8 mouse cellular contexts compared by ENCODE assay signal in the genomic region with DNA sequence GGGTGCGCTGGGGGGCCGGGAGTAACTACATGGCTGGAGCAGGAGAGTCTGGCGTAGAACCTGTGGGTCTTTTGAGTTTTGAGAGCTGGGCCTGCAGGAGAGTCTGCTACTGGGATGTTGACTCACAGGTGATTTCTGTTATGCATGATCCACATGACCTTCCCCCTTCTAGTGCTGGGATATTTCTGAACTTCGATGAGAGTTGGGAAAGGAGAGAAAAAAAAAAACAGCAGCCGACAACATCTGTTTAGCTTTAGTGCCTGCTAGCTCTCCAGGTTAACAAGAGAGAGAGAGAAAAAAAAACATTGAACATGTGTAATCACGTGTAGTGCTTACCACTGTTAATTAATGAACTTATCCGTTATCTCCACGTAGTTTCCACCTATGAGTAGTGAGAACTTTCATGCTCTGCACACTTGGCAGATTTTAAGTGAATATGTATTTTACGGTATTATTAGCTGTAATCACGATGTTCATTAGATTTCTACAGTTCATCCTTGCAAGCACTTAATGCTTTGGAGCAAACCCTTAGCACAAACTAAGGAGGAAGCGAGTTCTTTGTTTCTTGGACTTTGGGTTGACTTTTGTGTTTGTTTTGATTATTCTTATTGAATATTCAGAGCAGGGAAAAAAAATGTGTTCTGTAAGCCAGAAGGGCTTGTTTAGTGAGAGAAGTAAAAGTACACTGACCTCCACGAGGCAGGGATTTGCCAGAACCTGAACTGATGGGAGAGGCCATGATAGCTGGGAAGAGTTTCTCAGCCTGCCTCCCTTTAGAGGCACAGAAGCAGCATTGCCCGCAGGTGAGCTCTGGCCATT. TPM values are rescaled to one million over a fixed set of nuclear protein-coding genes. Genes with fewer than 3 reads are reported as not detected.
DNase-seq lines count a peak whose midpoint lies in the region; ATAC-seq lines count a peak whose summit lies in the region.

No protein-coding gene starts in this region.

- DNase-seq in kidney, postnatal 10 days = no peak
- DNase-seq in hindbrain, embryonic 14.5 days (ENCODE audit: low spot score) = no peak
- DNase-seq in cerebellum, adult 9-10 months = no peak
- no peak for DNase-seq in testis, postnatal 14 days (ENCODE audit: low spot score)
- DNase-seq in thymus, postnatal 36 days = no peak

- 34% methylated on average over 13 of the region's 13 CpGs for WGBS in kidney, embryonic 14.5 days
- 36% methylated on average over 13 of the region's 13 CpGs for WGBS in hindbrain, embryonic 14.5 days
- 33% methylated on average over 13 of the region's 13 CpGs for WGBS in midbrain, embryonic 15.5 days

- H3K9me3 ChIP-seq in kidney, embryonic 14.5 days (ENCODE audit: control insufficient read depth, low read length) = no peaks in the 10 kb centered on the region
- no peaks in the 10 kb centered on the region for H3K9me3 ChIP-seq in hindbrain, embryonic 14.5 days (ENCODE audit: control insufficient read depth, low read length)
- H3K9me3 ChIP-seq in midbrain, embryonic 15.5 days = no peaks in the 10 kb centered on the region

- no peaks in the 10 kb centered on the region for H3K4me1 ChIP-seq in kidney, embryonic 14.5 days (ENCODE audit: control insufficient read depth, insufficient read depth, low read length)
- H3K4me1 ChIP-seq in hindbrain, embryonic 14.5 days (replicated peaks; ENCODE audit: control insufficient read depth, insufficient read depth, low read length) = no peaks in the 10 kb centered on the region
- H3K4me1 ChIP-seq in midbrain, embryonic 15.5 days = peaks cover 12% of the 10 kb centered on the region; the same call in 1 of the 2 replicates

- peak overlapping the region; percentile 62; the same call in 1 of the 2 replicates for H3K27ac ChIP-seq in kidney, embryonic 14.5 days (ENCODE audit: low read depth, low read length)
- H3K27ac ChIP-seq in hindbrain, embryonic 14.5 days = peak overlapping the region; percentile 86
- peak overlapping the region; percentile 82 for H3K27ac ChIP-seq in midbrain, embryonic 15.5 days

- peak overlapping the region; percentile 76 for H3K9ac ChIP-seq in kidney, embryonic 14.5 days (ENCODE audit: low read depth, low read length)
- H3K9ac ChIP-seq in hindbrain, embryonic 14.5 days = peak overlapping the region; percentile 72
- H3K9ac ChIP-seq in midbrain, embryonic 15.5 days = peak overlapping the region; percentile 77

- ATAC-seq in kidney, embryonic 14.5 days (ENCODE audit: low FRiP score, low TSS enrichment) = no peak
- ATAC-seq in activated CD4-positive, CD25-positive, alpha-beta regulatory T cell, adult 4 months = peak; percentile 11
- ATAC-seq in hindbrain, embryonic 14.5 days (ENCODE audit: low FRiP score) = no peak
- ATAC-seq in midbrain, embryonic 15.5 days (replicated peaks) = no peak

- H3K27me3 ChIP-seq in kidney, embryonic 14.5 days (ENCODE audit: control insufficient read depth, insufficient read depth, low read length) = no peaks in the 10 kb centered on the region
- H3K27me3 ChIP-seq in hindbrain, embryonic 14.5 days (ENCODE audit: control insufficient read depth, insufficient read depth, low read length) = no peaks in the 10 kb centered on the region
- no peaks in the 10 kb centered on the region for H3K27me3 ChIP-seq in midbrain, embryonic 15.5 days (replicated peaks)

- peak overlapping the region; percentile 73 for H3K4me3 ChIP-seq in kidney, embryonic 14.5 days (ENCODE audit: low read length)
- H3K4me3 ChIP-seq in hindbrain, embryonic 14.5 days (replicated peaks; ENCODE audit: low read length) = peak overlapping the region; percentile 63
- peak overlapping the region; percentile 81 for H3K4me3 ChIP-seq in midbrain, embryonic 15.5 days

- peak overlapping the region; percentile 87 for H3K4me2 ChIP-seq in kidney, embryonic 14.5 days (replicated peaks; ENCODE audit: low read depth, low read length)
- H3K4me2 ChIP-seq in hindbrain, embryonic 14.5 days (replicated peaks) = peak overlapping the region; percentile 83
- peak overlapping the region; percentile 84 for H3K4me2 ChIP-seq in midbrain, embryonic 15.5 days

- H3K36me3 ChIP-seq in kidney, embryonic 14.5 days (ENCODE audit: control insufficient read depth, insufficient read depth, low read length) = peaks cover 15% of the 10 kb centered on the region; the same call in 1 of the 2 replicates
- peaks cover 17% of the 10 kb centered on the region for H3K36me3 ChIP-seq in hindbrain, embryonic 14.5 days (replicated peaks; ENCODE audit: control insufficient read depth, insufficient read depth)
- 0 out of 2 replicates have a peak, but pooled peaks cover 8% of the 10 kb centered on the region for H3K36me3 ChIP-seq in midbrain, embryonic 15.5 days (replicated peaks)

RNA-seq across cellular contexts. Expression of a gene that starts 1.0 kb away (rescaled TPM):
- polyA plus RNA-seq in kidney, embryonic 14.5 days (2014; fragmentation: Nextera tagmentation; extraction: Ambion mirVana) = 27.8 and 46.6 TPM in 2 replicates
- 10 to 100 TPM; 44.8 to 45.7 TPM for polyA plus RNA-seq in activated CD4-positive, CD25-positive, alpha-beta regulatory T cell, adult 4 months (2017; shearing (Covaris generic))
- polyA plus RNA-seq in hindbrain, embryonic 14.5 days (2014; fragmentation: Nextera tagmentation; extraction: Ambion mirVana) = 32.3 and 36.4 TPM in 2 replicates
- polyA plus RNA-seq in midbrain, embryonic 15.5 days (2015; fragmentation: Nextera tagmentation; extraction: Ambion mirVana) = 33.4 and 37.1 TPM in 2 replicates

RNA-seq across cellular contexts. Expression of a gene that starts 42.6 kb away (rescaled TPM):
- 86.5 and 121 TPM in 2 replicates for polyA plus RNA-seq in kidney, embryonic 14.5 days (2014; fragmentation: Nextera tagmentation; extraction: Ambion mirVana)
- 100 to 1,000 TPM in 1 of 2 experiments, 10 to 100 TPM in 1; 94.8 to 120 TPM for polyA plus RNA-seq in activated CD4-positive, CD25-positive, alpha-beta regulatory T cell, adult 4 months (2017; shearing (Covaris generic))
- 67.8 and 72.0 TPM in 2 replicates for polyA plus RNA-seq in hindbrain, embryonic 14.5 days (2014; fragmentation: Nextera tagmentation; extraction: Ambion mirVana)
- polyA plus RNA-seq in midbrain, embryonic 15.5 days (2015; fragmentation: Nextera tagmentation; extraction: Ambion mirVana) = 65.2 and 70.6 TPM in 2 replicates

RNA-seq across cellular contexts. Expression of a gene that starts 42.8 kb away (rescaled TPM):
- polyA plus RNA-seq in kidney, embryonic 14.5 days (2014; fragmentation: Nextera tagmentation; extraction: Ambion mirVana) = 41.6 and 46.7 TPM in 2 replicates
- polyA plus RNA-seq in activated CD4-positive, CD25-positive, alpha-beta regulatory T cell, adult 4 months (2017; shearing (Covaris generic)) = 1 to 10 TPM; 1.5 to 2.6 TPM
- 189 and 205 TPM in 2 replicates for polyA plus RNA-seq in hindbrain, embryonic 14.5 days (2014; fragmentation: Nextera tagmentation; extraction: Ambion mirVana)
- 138 and 142 TPM in 2 replicates for polyA plus RNA-seq in midbrain, embryonic 15.5 days (2015; fragmentation: Nextera tagmentation; extraction: Ambion mirVana)

Comparison
In these comparisons a context has a peak if more than half of its experiments do, and no peak if none do; other contexts are left out.
1. RNA of a gene that starts 42.8 kb away (polyA plus RNA-seq): 189 to 205 TPM in hindbrain, embryonic 14.5 days, 138 to 142 TPM in midbrain, embryonic 15.5 days and 41.6 to 46.7 TPM in kidney, embryonic 14.5 days; 1.5 to 2.6 TPM in activated CD4-positive, CD25-positive, alpha-beta regulatory T cell, adult 4 months; every median in the first group is over 10 times any median in the second.
2. Peak in every context shown above with its lines, with median percentiles within 50 percentile points of each other: H3K27ac ChIP-seq, H3K4me2 ChIP-seq, H3K4me3 ChIP-seq and H3K9ac ChIP-seq.